Mouse (Mus musculus): ENCODE results near the gene Ppef1.

DNA sequence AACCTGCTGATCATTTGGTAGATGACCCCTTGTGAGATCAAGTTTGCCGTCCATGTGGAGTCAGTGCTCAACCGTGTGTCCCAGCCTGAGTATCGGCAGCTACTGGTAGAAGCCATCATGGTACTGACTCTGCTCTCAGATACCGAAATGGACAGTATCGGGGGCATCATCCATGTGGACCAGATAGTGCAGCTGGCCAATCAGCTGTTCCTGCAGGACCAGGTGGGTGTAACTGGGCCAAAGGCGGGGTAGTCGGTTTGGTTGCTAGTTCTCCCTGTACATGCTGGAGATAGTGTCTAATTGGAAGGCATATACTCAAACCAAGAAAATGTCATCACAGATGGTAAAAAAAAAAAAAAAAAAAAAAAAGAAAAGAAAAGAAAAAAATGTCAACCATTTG is 145.4 kb downstream of the Ppef1 start:
- no peak for TF ChIP-seq CTCF (IDR thresholded peaks at IDR 0.05; ENCODE audit: borderline replicate concordance, insufficient read depth, low read depth, low read length)
- no peak for TF ChIP-seq POLR2A (IDR thresholded peaks at IDR 0.05; ENCODE audit: borderline replicate concordance, insufficient read depth, low read length)

Measured in cerebellum, adult 2 months (tissue).